Mouse (Mus musculus) C2C12 (cell line): ENCODE measurements around the gene Gm17660. TPM values are rescaled to one million over a fixed set of nuclear protein-coding genes. Genes with fewer than 3 reads are reported as not detected.
A peak's percentile ranks its signal among the peaks of the same experiment; 100 is the strongest.

Source experiments
- H3K27me3 ChIP-seq: one replicate; pipeline ENCODE4 v1.6.1; 2011; ENCODE audit not compliant: control insufficient read depth, insufficient read depth, insufficient read length
- H3K36me3 ChIP-seq: one replicate; pipeline ENCODE4 v1.6.1; 2011; ENCODE audit not compliant: control insufficient read depth, insufficient read depth
- H3K4me3 ChIP-seq: one replicate; pipeline ENCODE4 v1.5.1; 2011; ENCODE audit warnings: mild to moderate bottlenecking, control low read depth; ENCODE audit not compliant: poor library complexity, insufficient read depth, severe bottlenecking
- H3K79me2 ChIP-seq: one replicate; pipeline ENCODE4 v1.6.1; 2011; ENCODE audit not compliant: control insufficient read depth, insufficient read depth
- H3K79me3 ChIP-seq: one replicate; pipeline ENCODE4 v1.6.1; 2011; ENCODE audit warnings: low read depth, control low read depth
- H3ac ChIP-seq: one replicate; pipeline ENCODE3; 2011; ENCODE audit warnings: low read depth; ENCODE audit not compliant: control insufficient read depth, insufficient read length
- CEBPB ChIP-seq: IDR thresholded peaks from one replicate; pipeline ENCODE4 v1.6.1; 2011; ENCODE audit warnings: low read depth, mild to moderate bottlenecking, control low read depth, moderate library complexity
- CTCF ChIP-seq: IDR thresholded peaks from one replicate; pipeline ENCODE4 v1.5.1; 2011; ENCODE audit not compliant: control insufficient read depth, insufficient read depth, insufficient read length
- FOSL1 ChIP-seq: IDR thresholded peaks from one replicate; pipeline ENCODE4 v1.8.0; 2011; ENCODE audit warnings: mild to moderate bottlenecking, low read length; ENCODE audit not compliant: poor library complexity, insufficient read depth, severe bottlenecking
- MAX ChIP-seq: IDR thresholded peaks from one replicate; pipeline ENCODE4 v1.6.1; 2011; ENCODE audit warnings: mild to moderate bottlenecking, control low read depth
- MYOD1 ChIP-seq: IDR thresholded peaks from one replicate; pipeline ENCODE4 v1.6.1; 2011; ENCODE audit warnings: low read depth; ENCODE audit not compliant: control insufficient read depth, insufficient read length
- MYOG ChIP-seq: IDR thresholded peaks from one replicate; pipeline ENCODE4 v1.6.1; 2011; ENCODE audit not compliant: control insufficient read depth, insufficient read length; ENCODE audit errors: extremely low read depth
- USF1 ChIP-seq: IDR thresholded peaks from one replicate; pipeline ENCODE4 v1.6.1; 2011; ENCODE audit warnings: low read depth, mild to moderate bottlenecking, control low read depth, moderate library complexity
- polyA plus RNA-seq: library from polyadenylated mRNA; unstranded; fragments of >200 nt; fragmentation: generic; extraction: Trizol; gene quantifications from one replicate; pipeline ENCODE4 v1.2.1, GENCODE M21; 2012; ENCODE audit warnings: missing spikeins

Gene Gm17660
- polyA plus RNA-seq, 1 experiment, result not detected

DNA sequence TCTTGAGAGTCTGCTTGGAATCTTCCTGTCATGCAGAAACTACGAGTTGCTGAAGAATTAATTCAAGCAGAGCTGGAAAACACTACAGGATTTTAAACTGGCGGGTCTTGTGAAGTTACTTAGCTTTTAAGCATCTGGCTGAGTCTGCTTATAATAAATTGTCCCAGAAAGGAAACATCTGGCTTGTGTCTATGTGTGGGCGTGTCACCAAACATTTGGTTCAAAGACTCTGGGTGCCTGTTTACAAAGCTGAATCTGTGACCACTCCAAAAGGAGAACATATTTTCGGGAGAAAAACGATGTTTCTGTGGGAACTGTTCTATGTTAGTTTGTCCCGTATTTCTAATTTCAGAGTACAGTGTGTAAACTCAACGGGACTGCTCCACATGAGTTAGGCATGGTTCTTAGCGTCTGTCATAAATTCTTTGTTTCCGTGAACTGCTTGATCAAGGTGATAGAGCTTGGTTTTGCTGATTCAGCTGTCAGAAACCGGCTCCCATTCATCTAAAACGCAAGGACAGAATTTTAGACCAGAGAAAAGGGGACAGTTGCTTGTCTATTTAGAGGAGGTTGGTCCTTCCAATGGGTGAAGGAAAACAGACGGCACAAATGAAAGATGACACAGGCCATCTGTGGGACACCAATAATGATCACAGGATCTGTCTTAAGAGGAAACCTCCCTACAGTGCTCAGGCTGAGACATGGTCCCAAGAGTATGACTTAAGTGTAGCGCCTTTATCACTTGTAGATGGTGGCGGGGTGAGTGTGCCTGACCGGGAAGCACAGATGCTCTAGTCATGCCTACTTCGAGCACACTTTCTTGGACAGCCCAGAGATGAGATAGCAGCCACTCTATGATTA lies 18.9 kb upstream of the Gm17660 start:
- H3K79me3 ChIP-seq, result no peaks in the 10 kb centered on the region
- no peak overlapping the region for H3K4me3 ChIP-seq
- H3K79me2 ChIP-seq, result no peaks in the 10 kb centered on the region
- peaks cover 28% of the 10 kb centered on the region for H3K27me3 ChIP-seq
- no peak for TF ChIP-seq CEBPB
- no peak for TF ChIP-seq MAX
- TF ChIP-seq FOSL1, result no peak
- TF ChIP-seq MYOG, result no peak
- TF ChIP-seq USF1, result no peak
- no peak for TF ChIP-seq MYOD1
- TF ChIP-seq CTCF, result no peak
- no peaks in the 10 kb centered on the region for H3K36me3 ChIP-seq
- no peak overlapping the region for H3ac ChIP-seq

DNA sequence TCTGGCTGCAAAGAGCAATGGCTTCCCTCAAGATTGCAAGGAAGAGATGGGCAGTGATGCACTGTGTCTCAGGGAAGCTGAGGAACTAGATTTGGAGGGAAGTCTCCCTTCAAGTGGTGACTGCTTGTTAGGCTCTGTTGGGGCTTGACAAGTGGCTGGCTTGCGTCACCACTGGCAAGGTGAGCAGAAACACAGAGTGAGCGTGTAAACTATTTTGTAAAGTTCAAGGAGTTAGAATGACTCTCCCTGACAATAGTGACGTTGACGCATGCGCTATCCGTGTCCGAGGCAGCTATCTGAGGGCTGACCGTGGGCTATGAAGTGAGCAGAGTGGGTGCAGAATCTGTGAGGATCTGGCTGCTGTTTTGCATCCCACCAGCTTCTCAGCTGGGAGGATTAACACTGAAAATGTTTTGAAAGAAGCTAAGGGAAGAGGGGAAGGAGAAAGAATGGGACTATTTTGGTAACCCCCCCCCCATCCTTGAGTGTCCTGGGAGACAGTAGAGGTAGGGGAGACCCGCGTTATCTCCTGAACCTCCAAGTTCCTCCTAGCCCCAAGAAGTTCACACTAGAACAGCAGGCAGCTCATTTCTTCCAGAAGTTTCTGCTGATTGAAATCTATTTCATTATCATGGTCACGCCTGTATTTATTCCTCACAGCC lies 18.1 kb upstream of the Gm17660 start:
- peaks cover 23% of the 10 kb centered on the region for H3K27me3 ChIP-seq
- TF ChIP-seq MYOD1 (no peak), MYOG (no peak), CTCF (no peak), USF1 (no peak), FOSL1 (no peak), CEBPB (no peak), MAX (no peak)
- no peak overlapping the region for H3ac ChIP-seq

DNA sequence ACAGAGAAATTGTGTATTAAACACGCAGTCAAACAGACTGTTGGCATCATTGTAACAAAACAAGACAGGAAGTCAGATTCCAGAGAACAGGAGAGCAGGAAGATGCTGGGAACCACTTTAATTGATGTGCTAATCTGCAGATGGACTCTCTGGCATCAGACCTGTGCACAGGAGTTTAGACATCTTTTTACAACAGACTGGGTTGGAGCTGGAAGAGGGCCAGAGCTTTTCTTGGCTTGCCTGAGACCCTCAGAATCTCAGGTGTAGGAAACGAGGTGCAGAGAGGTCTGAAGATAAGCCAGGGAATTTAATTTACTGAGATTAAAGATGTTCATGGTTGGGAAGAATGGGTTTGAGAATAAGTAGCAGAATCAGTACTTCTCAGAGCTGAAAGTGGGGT lies 12.3 kb upstream of the Gm17660 start:
- H3K27me3 ChIP-seq, result peaks cover 21% of the 10 kb centered on the region
- H3K79me3 ChIP-seq, result no peaks in the 10 kb centered on the region
- TF ChIP-seq FOSL1 (no peak), MYOG (no peak), MAX (no peak), CEBPB (no peak), CTCF (no peak), MYOD1 (no peak), USF1 (no peak)
- H3K79me2 ChIP-seq, result no peaks in the 10 kb centered on the region
- H3ac ChIP-seq, result no peak overlapping the region
- no peaks in the 10 kb centered on the region for H3K36me3 ChIP-seq
- H3K4me3 ChIP-seq, result no peak overlapping the region

More for the DNA sequence above, 18.1 kb upstream of the Gm17660 start:
- Histone ChIP-seq H3K4me3 (no peak overlapping the region), H3K36me3 (no peaks in the 10 kb centered on the region), H3K79me2 (no peaks in the 10 kb centered on the region), H3K79me3 (no peaks in the 10 kb centered on the region)

GRCm38 (mm10) chr5:104085366-104085765 lies 8.0 kb upstream of the Gm17660 start:
- Histone ChIP-seq H3K27me3 (peaks cover 10% of the 10 kb centered on the region), H3ac (no peak overlapping the region), H3K36me3 (no peaks in the 10 kb centered on the region), H3K4me3 (no peak overlapping the region), H3K79me2 (no peaks in the 10 kb centered on the region), H3K79me3 (no peaks in the 10 kb centered on the region)
- TF ChIP-seq MYOG (no peak), CEBPB (no peak), CTCF (no peak), MAX (no peak), FOSL1 (no peak), MYOD1 (no peak), USF1 (no peak)

DNA sequence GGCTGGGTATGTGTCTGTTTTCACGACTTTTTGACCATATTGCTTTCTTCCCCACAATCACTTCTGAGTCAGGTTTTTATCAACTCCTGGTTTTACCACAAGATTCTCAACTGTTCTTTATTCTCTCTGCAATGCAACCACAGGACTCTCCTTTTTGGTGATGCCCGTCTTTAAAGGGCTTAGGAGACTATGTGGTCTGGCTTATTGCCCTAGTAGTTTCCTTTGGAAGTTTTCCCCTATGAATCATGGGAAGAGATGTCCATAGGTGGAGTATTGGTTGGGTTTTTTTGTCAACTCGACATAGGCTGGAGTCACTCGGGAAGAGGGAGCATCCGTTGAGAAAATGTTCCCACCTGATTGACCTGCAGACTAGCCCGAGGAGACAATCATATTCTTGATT lies 3.3 kb upstream of the Gm17660 start:
- Histone ChIP-seq H3ac (no peak overlapping the region), H3K4me3 (no peak overlapping the region), H3K79me3 (no peaks in the 10 kb centered on the region), H3K27me3 (no peaks in the 10 kb centered on the region), H3K36me3 (no peaks in the 10 kb centered on the region), H3K79me2 (no peaks in the 10 kb centered on the region)
- TF ChIP-seq CEBPB (no peak), FOSL1 (peak; percentile 6)
